Mouse (Mus musculus) embryo, embryonic 10 days (tissue): ENCODE results near the gene Dynlrb2.

Experiments
- DNase-seq: peaks from one replicate; pipeline ENCODE4 v3.0.0-alpha.2; 2015; ENCODE audit warnings: low spot score

Gene Dynlrb2

DNA sequence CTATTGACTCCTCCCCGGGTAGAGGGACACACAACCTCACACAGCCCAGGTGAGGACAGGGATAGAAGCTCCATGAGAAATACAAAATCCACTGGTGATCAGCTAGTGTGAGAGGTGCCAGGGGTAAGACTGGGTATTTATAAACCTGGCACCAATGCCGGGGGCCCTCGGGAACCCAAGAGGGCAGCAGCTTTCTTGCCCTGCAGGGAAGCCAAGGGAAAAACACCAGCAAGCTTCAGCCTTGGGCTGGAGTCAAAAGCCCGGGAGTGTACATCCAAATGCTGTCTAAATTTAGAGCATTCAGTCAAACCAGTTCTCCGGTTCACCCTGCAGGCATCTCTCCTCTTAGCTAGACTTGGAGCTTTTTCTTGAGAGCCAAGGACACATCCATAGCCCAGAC is 38.1 kb downstream of the Dynlrb2 start:
- no peak for DNase-seq

DNA sequence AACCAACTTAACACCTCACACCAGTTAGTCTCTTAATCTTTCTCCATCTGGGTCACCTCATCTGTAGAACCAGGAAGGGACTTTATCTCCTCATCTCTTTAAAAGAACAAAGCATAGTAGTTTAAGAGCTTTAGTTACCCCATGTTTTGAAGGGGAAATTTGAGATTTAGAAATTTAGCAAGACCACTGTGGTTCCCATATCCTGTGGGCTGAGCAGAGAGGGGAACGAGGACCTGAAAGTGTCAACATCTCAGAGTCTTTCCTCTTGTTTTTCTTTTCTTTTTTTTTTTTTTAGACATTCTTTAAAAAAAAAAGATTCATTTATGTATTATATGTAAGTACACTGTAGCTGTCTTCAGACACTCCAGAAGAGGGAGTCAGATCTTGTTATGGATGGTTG is 38.6 kb downstream of the Dynlrb2 start:
- no peak for DNase-seq

DNA sequence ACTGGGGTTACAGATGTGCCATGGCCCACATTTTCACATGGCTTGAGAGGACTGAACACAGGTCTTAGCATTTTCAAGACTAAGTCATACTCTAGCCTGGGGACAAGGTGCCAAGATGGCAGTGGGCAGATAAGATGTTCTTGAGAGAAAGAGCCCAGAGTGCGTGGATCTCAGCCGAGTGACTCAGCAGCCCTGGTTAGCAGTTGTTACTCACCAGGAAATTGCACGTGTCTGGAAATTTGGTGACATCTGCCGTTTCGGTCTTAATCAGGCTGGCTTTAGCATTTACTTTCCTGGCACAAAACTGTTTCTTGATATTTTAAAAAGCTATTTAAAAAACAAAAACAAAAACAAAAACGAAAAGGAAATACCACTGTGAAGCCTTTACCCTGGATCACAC is 47.5 kb downstream of the Dynlrb2 start:
- no peak for DNase-seq

DNA sequence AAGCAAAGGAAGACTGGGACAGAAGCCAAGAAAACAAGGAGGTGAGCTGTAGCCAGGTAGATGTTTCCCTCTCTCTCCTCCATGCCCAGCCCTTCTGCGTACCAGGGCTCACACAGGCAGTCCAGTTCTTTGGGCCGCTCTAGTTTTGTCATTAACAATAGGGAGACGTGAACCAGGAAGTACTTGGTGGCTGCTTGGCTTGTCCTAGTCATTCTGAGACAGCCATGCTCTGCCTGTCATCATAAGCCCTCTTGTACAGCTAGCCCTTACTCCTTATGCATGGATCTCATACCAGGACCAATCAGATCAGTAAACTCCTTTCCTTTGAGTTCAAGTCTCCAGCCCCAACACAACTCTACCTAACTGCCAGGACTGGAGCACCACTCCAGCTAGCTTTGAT is 48.0 kb downstream of the Dynlrb2 start:
- DNase-seq: no peak
